Mouse (Mus musculus): ENCODE results near the gene Gm20388. TPM values are rescaled to one million over a fixed set of nuclear protein-coding genes. Genes with fewer than 3 reads are reported as not detected.

Gene Gm20388
- polyA plus RNA-seq, 1 experiment: not detected

- Histone ChIP-seq H3K27ac (ENCODE audit: insufficient read depth, low read depth, low read length) (no peak overlapping the region), H3K4me1 (ENCODE audit: control insufficient read depth, insufficient read depth, low read length) (peaks cover 22% of the 10 kb centered on the region), H3K4me3 (ENCODE audit: insufficient read depth, low read depth, low read length) (no peak overlapping the region)
- WGBS: 87% methylated on average over 5 of the region's 5 CpGs
- no peak for TF ChIP-seq CTCF (IDR thresholded peaks at IDR 0.05; ENCODE audit: insufficient read depth, low read depth, low read length)
Measured at GRCm38 (mm10) chr8:120112535-120112934, 201.9 kb downstream of the Gm20388 start.

GRCm38 (mm10) chr8:120113306-120113705, 202.7 kb downstream of the Gm20388 start:
- 4% methylated on average over 10 of the region's 10 CpGs for WGBS
- TF ChIP-seq CTCF (IDR thresholded peaks at IDR 0.05; ENCODE audit: insufficient read depth, low read depth, low read length) (no peak), POLR2A (IDR thresholded peaks at IDR 0.05; ENCODE audit: insufficient read depth, low read depth, low read length) (no peak)
- Histone ChIP-seq H3K4me3 (ENCODE audit: insufficient read depth, low read depth, low read length) (peak overlapping the region; percentile 62), H3K27ac (ENCODE audit: insufficient read depth, low read depth, low read length) (peak overlapping the region; percentile 87), H3K4me1 (ENCODE audit: control insufficient read depth, insufficient read depth, low read length) (peaks cover 25% of the 10 kb centered on the region)

- TF ChIP-seq CTCF (IDR thresholded peaks at IDR 0.05; ENCODE audit: insufficient read depth, low read depth, low read length) (no peak), POLR2A (IDR thresholded peaks at IDR 0.05; ENCODE audit: insufficient read depth, low read depth, low read length) (peak; percentile 91)
- peak within 1 kb of the TSS; percentile 87 for H3K27ac ChIP-seq (ENCODE audit: insufficient read depth, low read depth, low read length)
Measured at GRCm38 (mm10) chr8:120113758-120114255, 203.2 kb downstream of the Gm20388 start, which contains the start of gene 6430548M08Rik. Gene 6430548M08Rik (plus strand): TSS chr8:120114152.

DNA sequence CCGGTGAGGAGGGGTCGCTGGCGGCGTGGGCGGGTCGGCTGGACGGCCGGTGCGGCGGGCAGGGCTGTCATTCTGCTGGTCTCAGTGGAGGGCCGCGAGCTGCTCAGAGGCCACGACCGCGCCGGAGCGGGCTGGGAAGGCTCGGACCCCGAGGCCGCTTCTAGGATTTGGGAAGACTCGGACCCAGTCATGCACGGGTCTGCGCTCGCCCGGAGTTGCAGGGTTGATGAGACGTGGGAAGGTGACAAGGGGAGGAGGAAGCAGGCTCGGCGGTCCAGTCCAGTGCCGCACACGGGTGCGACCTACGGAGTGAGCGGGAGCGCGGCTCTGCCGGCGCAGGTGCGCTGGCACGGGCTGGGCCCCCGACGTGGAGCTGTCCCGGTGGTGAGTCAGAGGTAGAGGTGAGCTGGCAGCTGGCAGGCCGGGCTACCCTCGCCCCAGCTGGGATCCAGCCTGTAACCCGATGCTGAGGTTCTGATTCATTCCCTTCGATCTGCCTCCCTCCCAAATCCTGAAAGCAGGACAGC, 203.7 kb downstream of the Gm20388 start:
- no peak for TF ChIP-seq POLR2A (IDR thresholded peaks at IDR 0.05; ENCODE audit: insufficient read depth, low read depth, low read length)
- no peak for TF ChIP-seq CTCF (IDR thresholded peaks at IDR 0.05; ENCODE audit: insufficient read depth, low read depth, low read length)
- Histone ChIP-seq H3K27ac (ENCODE audit: insufficient read depth, low read depth, low read length) (peak overlapping the region; percentile 50), H3K4me3 (ENCODE audit: insufficient read depth, low read depth, low read length) (peak overlapping the region; percentile 87), H3K4me1 (ENCODE audit: control insufficient read depth, insufficient read depth, low read length) (peaks cover 35% of the 10 kb centered on the region)
- WGBS: under 1% methylated on average over 46 of the region's 46 CpGs

More at GRCm38 (mm10) chr8:120113758-120114255, 203.2 kb downstream of the Gm20388 start, which contains the start of gene 6430548M08Rik:
- under 1% methylated on average over 61 of the region's 61 CpGs for WGBS
- H3K4me1 ChIP-seq (ENCODE audit: control insufficient read depth, insufficient read depth, low read length): peaks cover 30% of the 10 kb centered on the region
- H3K4me3 ChIP-seq (ENCODE audit: insufficient read depth, low read depth, low read length): peak within 1 kb of the TSS; percentile 87

- peaks cover 51% of the 10 kb centered on the region for H3K4me1 ChIP-seq (ENCODE audit: control insufficient read depth, insufficient read depth, low read length)
- TF ChIP-seq CTCF (IDR thresholded peaks at IDR 0.05; ENCODE audit: insufficient read depth, low read depth, low read length) (no peak), POLR2A (IDR thresholded peaks at IDR 0.05; ENCODE audit: insufficient read depth, low read depth, low read length) (no peak)
- peak overlapping the region; percentile 9 for H3K27ac ChIP-seq (ENCODE audit: insufficient read depth, low read depth, low read length)
- 63% methylated on average over 7 of the region's 7 CpGs for WGBS
- peak overlapping the region; percentile 3; the same call in 1 of the 2 replicates for H3K4me3 ChIP-seq (ENCODE audit: insufficient read depth, low read depth, low read length)
Measured at GRCm38 (mm10) chr8:120116600-120116999, 206.0 kb downstream of the Gm20388 start.

DNA sequence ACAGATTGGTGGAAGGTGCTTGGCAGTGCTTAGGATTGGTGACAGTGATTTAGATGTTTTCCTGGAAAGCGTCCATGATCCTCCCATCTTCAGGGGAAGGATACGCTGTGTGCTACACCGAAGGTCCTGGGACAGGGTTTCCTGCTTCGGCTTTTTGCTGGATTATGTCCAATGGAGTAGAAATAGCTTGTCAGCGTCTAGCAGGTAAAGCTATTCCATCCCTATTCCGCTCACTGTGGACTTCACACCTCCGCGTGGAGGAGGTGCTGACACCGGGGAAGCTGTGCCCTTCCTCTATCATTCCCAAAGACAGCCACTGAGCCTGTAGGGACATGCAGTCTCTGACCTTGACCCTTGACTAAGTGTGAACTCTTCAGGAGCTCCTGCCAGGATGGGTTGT, 207.5 kb downstream of the Gm20388 start:
- no peak overlapping the region for H3K4me3 ChIP-seq (ENCODE audit: insufficient read depth, low read depth, low read length)
- peaks cover 51% of the 10 kb centered on the region for H3K4me1 ChIP-seq (ENCODE audit: control insufficient read depth, insufficient read depth, low read length)
- 82% methylated on average over 9 of the region's 9 CpGs for WGBS
- 0 out of 2 replicates have a peak overlapping the region, but pooled peaks have one; percentile 81 for H3K27ac ChIP-seq (ENCODE audit: insufficient read depth, low read depth, low read length)
- no peak for TF ChIP-seq CTCF (IDR thresholded peaks at IDR 0.05; ENCODE audit: insufficient read depth, low read depth, low read length)
- TF ChIP-seq POLR2A (IDR thresholded peaks at IDR 0.05; ENCODE audit: insufficient read depth, low read depth, low read length): no peak

GRCm38 (mm10) chr8:120118847-120119246, 208.2 kb downstream of the Gm20388 start:
- peaks cover 49% of the 10 kb centered on the region for H3K4me1 ChIP-seq (ENCODE audit: control insufficient read depth, insufficient read depth, low read length)
- H3K27ac ChIP-seq (ENCODE audit: insufficient read depth, low read depth, low read length): peak overlapping the region; percentile 81
- WGBS: 41% methylated on average over 5 of the region's 5 CpGs
- no peak overlapping the region for H3K4me3 ChIP-seq (ENCODE audit: insufficient read depth, low read depth, low read length)
- TF ChIP-seq CTCF (IDR thresholded peaks at IDR 0.05; ENCODE audit: insufficient read depth, low read depth, low read length) (no peak), POLR2A (IDR thresholded peaks at IDR 0.05; ENCODE audit: insufficient read depth, low read depth, low read length) (no peak)

- WGBS: 45% methylated on average over 3 of the region's 3 CpGs
- H3K4me1 ChIP-seq (ENCODE audit: control insufficient read depth, insufficient read depth, low read length): peaks cover 51% of the 10 kb centered on the region
- TF ChIP-seq POLR2A (IDR thresholded peaks at IDR 0.05; ENCODE audit: insufficient read depth, low read depth, low read length): no peak
- no peak overlapping the region for H3K4me3 ChIP-seq (ENCODE audit: insufficient read depth, low read depth, low read length)
- peak overlapping the region; percentile 81 for H3K27ac ChIP-seq (ENCODE audit: insufficient read depth, low read depth, low read length)
Measured at GRCm38 (mm10) chr8:120119429-120119828, 208.8 kb downstream of the Gm20388 start.

GRCm38 (mm10) chr8:120119931-120120330, 209.3 kb downstream of the Gm20388 start:
- peak overlapping the region; percentile 81 for H3K27ac ChIP-seq (ENCODE audit: insufficient read depth, low read depth, low read length)
- peaks cover 51% of the 10 kb centered on the region for H3K4me1 ChIP-seq (ENCODE audit: control insufficient read depth, insufficient read depth, low read length)
- TF ChIP-seq CTCF (IDR thresholded peaks at IDR 0.05; ENCODE audit: insufficient read depth, low read depth, low read length) (no peak), POLR2A (IDR thresholded peaks at IDR 0.05; ENCODE audit: insufficient read depth, low read depth, low read length) (no peak)
- 30% methylated on average over 6 of the region's 6 CpGs for WGBS
- H3K4me3 ChIP-seq (ENCODE audit: insufficient read depth, low read depth, low read length): no peak overlapping the region

Data from olfactory bulb, adult 2 months (tissue).